ENCODE assay signal across 9 mouse cellular contexts in genomic region chr1:131137111-131137510, GRCm38 (mm10). TPM values are rescaled to one million over a fixed set of nuclear protein-coding genes. Genes with fewer than 3 reads are reported as not detected.
DNase-seq lines count a peak whose midpoint lies in the region; ATAC-seq and TF ChIP-seq lines count a peak whose summit lies in the region.
"Had no signal": no experiment of that assay in that cellular context is flagged by ENCODE, and none has a peak within 500 bp of the region (broad histone marks: within the 10 kb centered on the region; RNA-seq: fewer than 3 reads in every experiment).

No protein-coding gene starts in this region.

- H3K4me1 ChIP-seq in heart, embryonic 12.5 days (replicated peaks) = 0 out of 2 replicates have a peak, but pooled peaks cover 12% of the 10 kb centered on the region
- H3K4me1 ChIP-seq in ES-Bruce4 (ENCODE audit: control insufficient read depth, insufficient read depth, low read length) = peaks cover 2% of the 10 kb centered on the region
- H3K4me1 ChIP-seq in forebrain, embryonic 15.5 days = peaks cover 45% of the 10 kb centered on the region

- no peaks in the 10 kb centered on the region for H3K27me3 ChIP-seq in heart, embryonic 12.5 days (replicated peaks)
- H3K27me3 ChIP-seq in ES-Bruce4 (ENCODE audit: control insufficient read depth, insufficient read depth, low read length, poor library complexity, severe bottlenecking) = no peaks in the 10 kb centered on the region
- H3K27me3 ChIP-seq in forebrain, embryonic 15.5 days = no peaks in the 10 kb centered on the region

- H3K27ac ChIP-seq in heart, embryonic 12.5 days (ENCODE audit: poor library complexity, severe bottlenecking) = no peak overlapping the region
- peak overlapping the region; percentile 42; the same call in 1 of the 2 replicates for H3K27ac ChIP-seq in ES-Bruce4 (ENCODE audit: insufficient read depth, low read length)
- H3K27ac ChIP-seq in forebrain, embryonic 15.5 days (replicated peaks) = peak overlapping the region; percentile 67
- no peak overlapping the region for H3K27ac ChIP-seq in macrophage

- TF ChIP-seq CTCF in ES-Bruce4 (IDR thresholded peaks at IDR 0.05; ENCODE audit: low read depth, low read length) = no peak

- ATAC-seq in heart, embryonic 12.5 days (ENCODE audit: insufficient number of reproducible peaks, low FRiP score) = no peak
- no peak for ATAC-seq in forebrain, embryonic 15.5 days (replicated peaks)

- intact Hi-C loops in heart, postnatal 14 days (cut with DNase I) = no loop called here

- H3K4me2 ChIP-seq in heart, embryonic 12.5 days = peak overlapping the region; percentile 27; the same call in 1 of the 2 replicates
- peak overlapping the region; percentile 82 for H3K4me2 ChIP-seq in forebrain, embryonic 15.5 days (replicated peaks)

- H3K36me3 ChIP-seq in heart, embryonic 12.5 days = no peaks in the 10 kb centered on the region
- H3K36me3 ChIP-seq in ES-Bruce4 (ENCODE audit: control insufficient read depth, insufficient read depth, low read length, poor library complexity, severe bottlenecking) = peaks cover 39% of the 10 kb centered on the region
- no peaks in the 10 kb centered on the region for H3K36me3 ChIP-seq in forebrain, embryonic 15.5 days
- H3K36me3 ChIP-seq in macrophage (ENCODE audit: inconsistent target) = no peaks in the 10 kb centered on the region

- TF ChIP-seq EP300 in ES-Bruce4 (IDR thresholded peaks at IDR 0.05; ENCODE audit: insufficient read depth, low read depth, low read length) = no peak

- no peaks in the 10 kb centered on the region for H3K9me3 ChIP-seq in heart, embryonic 12.5 days (replicated peaks)
- peaks cover 8% of the 10 kb centered on the region for H3K9me3 ChIP-seq in ES-Bruce4 (replicated peaks; ENCODE audit: control insufficient read depth, insufficient read depth, low read length, poor library complexity, severe bottlenecking)
- H3K9me3 ChIP-seq in forebrain, embryonic 15.5 days = no peaks in the 10 kb centered on the region

- peak overlapping the region; percentile 27 for H3K4me3 ChIP-seq in heart, embryonic 12.5 days
- H3K4me3 ChIP-seq in ES-Bruce4 (ENCODE audit: low read depth, low read length) (peak overlapping the region; percentile 53), macrophage (ENCODE audit: inconsistent target) (peak overlapping the region; percentile 41; the same call in 1 of the 2 replicates)
- H3K4me3 ChIP-seq in forebrain, embryonic 15.5 days = peak overlapping the region; percentile 82

- no peaks in the 10 kb centered on the region for H3K79me2 ChIP-seq in macrophage (ENCODE audit: inconsistent target)

- 32% methylated on average over 5 of the region's 5 CpGs for WGBS in heart, embryonic 12.5 days
- 2% methylated on average over 5 of the region's 5 CpGs for WGBS in forebrain, embryonic 15.5 days
- WGBS in macrophage (ENCODE audit: missing documents) = 44% methylated on average over 5 of the region's 5 CpGs

- DNase-seq in heart, postnatal 14 days = no peak
- DNase-seq in cerebellum, postnatal 10 days = no peak
- no peak for DNase-seq in ovary, adult 18-20 months (ENCODE audit: low spot score)
- no peak for DNase-seq in spleen, postnatal 10 days (ENCODE audit: low spot score in 2 of 2)
- DNase-seq: kidney, postnatal 4 days had no signal

- no peak overlapping the region for H3K9ac ChIP-seq in heart, embryonic 12.5 days
- H3K9ac ChIP-seq in ES-Bruce4 (ENCODE audit: low read depth, poor library complexity, severe bottlenecking) = peak overlapping the region; percentile 91
- H3K9ac ChIP-seq in forebrain, embryonic 15.5 days (replicated peaks) = peak overlapping the region; percentile 81

- no peak for TF ChIP-seq POLR2A in ES-Bruce4 (IDR thresholded peaks at IDR 0.05; ENCODE audit: insufficient read depth, low read length)

RNA-seq across cellular contexts. Expression of gene Dyrk3, which starts 1.0 kb away (rescaled TPM):
- 6.5 and 8.8 TPM in 2 replicates for polyA plus RNA-seq in heart, embryonic 12.5 days (2016; fragmentation: Nextera tagmentation; extraction: Ambion mirVana)
- total RNA-seq in heart, postnatal 14 days (2021) = under 1 TPM; 0.37 to 0.53 TPM
- polyA plus RNA-seq in ES-Bruce4 (2011; ENCODE audit: insufficient read depth, insufficient read length, low read depth, missing spikeins) (27.3 and 27.6 TPM in 2 replicates), macrophage (2018) (0.30 to 0.75 TPM (median 0.67 TPM) in 3 replicates)
- polyA plus RNA-seq in forebrain, embryonic 15.5 days (2015; fragmentation: Nextera tagmentation; extraction: Ambion mirVana) = 17.9 and 20.8 TPM in 2 replicates
- total RNA-seq in macrophage (2018; cell fraction: chromatin; rRNA removed) = 1 to 10 TPM in 1 of 26 experiments, under 1 TPM in 10, not detected in 15; 0.21 to 1.1 (median 0.33) TPM
- 1 to 10 TPM in 1 of 26 experiments, under 1 TPM in 25; 0.20 to 1.0 (median 0.42) TPM for total RNA-seq in macrophage (2018; cell fraction: cytosol; rRNA removed)
- total RNA-seq in macrophage (2018; cell fraction: nucleus; rRNA removed) = 1 to 10 TPM in 3 of 26 experiments, under 1 TPM in 20, not detected in 3; 0.16 to 1.3 (median 0.37) TPM

RNA-seq across cellular contexts. Expression of gene Eif2d, which starts 15.9 kb away (rescaled TPM):
- 45.8 and 51.8 TPM in 2 replicates for polyA plus RNA-seq in heart, embryonic 12.5 days (2016; fragmentation: Nextera tagmentation; extraction: Ambion mirVana)
- total RNA-seq in heart, postnatal 14 days (2021) = 10 to 100 TPM; 36.4 to 38.2 TPM
- polyA plus RNA-seq in ES-Bruce4 (2011; ENCODE audit: insufficient read depth, insufficient read length, low read depth, missing spikeins) (96.5 and 99.1 TPM in 2 replicates), macrophage (2018) (15.6 to 17.9 TPM (median 17.7 TPM) in 3 replicates)
- polyA plus RNA-seq in forebrain, embryonic 15.5 days (2015; fragmentation: Nextera tagmentation; extraction: Ambion mirVana) = 58.4 and 61.6 TPM in 2 replicates
- 10 to 100 TPM in 25 of 26 experiments, 1 to 10 TPM in 1; 9.1 to 48.4 (median 30.4) TPM for total RNA-seq in macrophage (2018; cell fraction: chromatin; rRNA removed)
- total RNA-seq in macrophage (2018; cell fraction: cytosol; rRNA removed) = 10 to 100 TPM; 14.9 to 26.3 (median 22.8) TPM
- 10 to 100 TPM in 25 of 26 experiments, 1 to 10 TPM in 1; 9.1 to 45.7 (median 23.0) TPM for total RNA-seq in macrophage (2018; cell fraction: nucleus; rRNA removed)

RNA-seq across cellular contexts. Expression of gene Mapkapk2, which starts 39.5 kb away (rescaled TPM):
- polyA plus RNA-seq in heart, embryonic 12.5 days (2016; fragmentation: Nextera tagmentation; extraction: Ambion mirVana) = 89.1 and 93.0 TPM in 2 replicates
- total RNA-seq in heart, postnatal 14 days (2021) = 100 to 1,000 TPM; 209 to 221 TPM
- polyA plus RNA-seq in ES-Bruce4 (2011; ENCODE audit: insufficient read depth, insufficient read length, low read depth, missing spikeins) = 64.9 and 65.1 TPM in 2 replicates
- 23.8 and 26.9 TPM in 2 replicates for polyA plus RNA-seq in forebrain, embryonic 15.5 days (2015; fragmentation: Nextera tagmentation; extraction: Ambion mirVana)
- 1,000 to 10,000 TPM in 2 of 26 experiments, 100 to 1,000 TPM in 16, 10 to 100 TPM in 8; 49.4 to 1,356 (median 242) TPM for total RNA-seq in macrophage (2018; cell fraction: chromatin; rRNA removed)
- 100 to 1,000 TPM; 131 to 754 (median 228) TPM for total RNA-seq in macrophage (2018; cell fraction: cytosol; rRNA removed)
- 1,000 to 10,000 TPM in 3 of 26 experiments, 100 to 1,000 TPM in 21, 10 to 100 TPM in 2; 85.5 to 1,231 (median 424) TPM for total RNA-seq in macrophage (2018; cell fraction: nucleus; rRNA removed)
- 87.7 to 156 TPM (median 109 TPM) in 3 replicates for polyA plus RNA-seq in macrophage (2018)

Comparison
In these comparisons a context has a peak if more than half of its experiments do, and no peak if none do; other contexts are left out.
1. H3K27ac ChIP-seq: peak in ES-Bruce4 (single experiment) and forebrain, embryonic 15.5 days (single experiment); none in heart, embryonic 12.5 days (single experiment) and macrophage (single experiment).
2. H3K4me3 ChIP-seq: peak in every context shown above with its lines; median percentile 82 in forebrain, embryonic 15.5 days; 53 in ES-Bruce4; 41 in macrophage; 27 in heart, embryonic 12.5 days.